Comparison of ENCODE assay signal across 27 mouse cellular contexts in genomic region chr13:103622324-103622723, GRCm38 (mm10).
DNase-seq lines count a peak whose midpoint lies in the region; ATAC-seq and TF ChIP-seq lines count a peak whose summit lies in the region.
"Had no signal": no experiment of that assay in that cellular context is flagged by ENCODE, and none has a peak within 500 bp of the region (broad histone marks: within the 10 kb centered on the region; RNA-seq: fewer than 3 reads in every experiment).

No protein-coding gene starts in this region.

- H3K4me3 ChIP-seq in forebrain, embryonic 13.5 days: no peak overlapping the region
- no peak overlapping the region for H3K4me3 ChIP-seq in forebrain, postnatal 0 days (ENCODE audit: low read depth, low read length)
- H3K4me3 ChIP-seq in hindbrain, postnatal 0 days (ENCODE audit: low read length): no peak overlapping the region
- H3K4me3 ChIP-seq in hindbrain, embryonic 14.5 days (replicated peaks; ENCODE audit: low read length): no peak overlapping the region
- no peak overlapping the region for H3K4me3 ChIP-seq in limb, embryonic 11.5 days (ENCODE audit: low read depth, low read length)
- no peak overlapping the region for H3K4me3 ChIP-seq in limb, embryonic 10.5 days
- H3K4me3 ChIP-seq: embryonic facial prominence, embryonic 10.5 days; embryonic facial prominence, embryonic 15.5 days; heart, embryonic 10.5 days; hindbrain, embryonic 12.5 days; limb, embryonic 13.5 days; lung, embryonic 15.5 days; midbrain, embryonic 12.5 days; myocyte; neural tube, embryonic 12.5 days had no signal

- peaks cover 9% of the 10 kb centered on the region; the same call in 1 of the 2 replicates for H3K4me1 ChIP-seq in forebrain, embryonic 13.5 days
- no peaks in the 10 kb centered on the region for H3K4me1 ChIP-seq in forebrain, postnatal 0 days (ENCODE audit: insufficient read depth)
- H3K4me1 ChIP-seq in hindbrain, postnatal 0 days (ENCODE audit: insufficient read depth, low read length): no peaks in the 10 kb centered on the region
- H3K4me1 ChIP-seq in hindbrain, embryonic 14.5 days (replicated peaks; ENCODE audit: control insufficient read depth, insufficient read depth, low read length): no peaks in the 10 kb centered on the region
- no peaks in the 10 kb centered on the region for H3K4me1 ChIP-seq in limb, embryonic 11.5 days (ENCODE audit: control insufficient read depth, insufficient read depth, low read length)
- no peaks in the 10 kb centered on the region for H3K4me1 ChIP-seq in limb, embryonic 10.5 days
- H3K4me1 ChIP-seq: embryonic facial prominence, embryonic 10.5 days; embryonic facial prominence, embryonic 15.5 days; hindbrain, embryonic 12.5 days; lung, embryonic 15.5 days; midbrain, embryonic 12.5 days; neural tube, embryonic 12.5 days had no signal

- H3K4me2 ChIP-seq in forebrain, embryonic 13.5 days: no peak overlapping the region
- no peak overlapping the region for H3K4me2 ChIP-seq in forebrain, postnatal 0 days (ENCODE audit: low read depth)
- H3K4me2 ChIP-seq in hindbrain, postnatal 0 days (ENCODE audit: low read depth, low read length): no peak overlapping the region
- H3K4me2 ChIP-seq in hindbrain, embryonic 14.5 days (replicated peaks): no peak overlapping the region
- H3K4me2 ChIP-seq in limb, embryonic 11.5 days (ENCODE audit: low read depth, severe bottlenecking): no peak overlapping the region
- H3K4me2 ChIP-seq: embryonic facial prominence, embryonic 15.5 days; hindbrain, embryonic 12.5 days; limb, embryonic 13.5 days; liver, embryonic 11.5 days; lung, embryonic 15.5 days; midbrain, embryonic 12.5 days; neural tube, embryonic 12.5 days had no signal

- no peak overlapping the region for H3K9ac ChIP-seq in forebrain, embryonic 13.5 days
- H3K9ac ChIP-seq in forebrain, postnatal 0 days: no peak overlapping the region
- H3K9ac ChIP-seq in hindbrain, postnatal 0 days (replicated peaks; ENCODE audit: low read length): no peak overlapping the region
- H3K9ac ChIP-seq in hindbrain, embryonic 14.5 days: no peak overlapping the region
- no peak overlapping the region for H3K9ac ChIP-seq in limb, embryonic 11.5 days (ENCODE audit: low read length)
- H3K9ac ChIP-seq: embryonic facial prominence, embryonic 15.5 days; hindbrain, embryonic 12.5 days; limb, embryonic 13.5 days; lung, embryonic 15.5 days; midbrain, embryonic 12.5 days; neural tube, embryonic 12.5 days had no signal

- 4% methylated on average over 5 of the region's 5 CpGs for WGBS in forebrain, embryonic 13.5 days
- WGBS in forebrain, postnatal 0 days: 8% methylated on average over 5 of the region's 5 CpGs
- WGBS in hindbrain, postnatal 0 days: 25% methylated on average over 5 of the region's 5 CpGs
- 31% methylated on average over 5 of the region's 5 CpGs for WGBS in hindbrain, embryonic 14.5 days
- 42% methylated on average over 5 of the region's 5 CpGs for WGBS in limb, embryonic 11.5 days
- WGBS in limb, embryonic 10.5 days: 51% methylated on average over 5 of the region's 5 CpGs

- no peak overlapping the region for H3K27ac ChIP-seq in forebrain, embryonic 13.5 days
- H3K27ac ChIP-seq in forebrain, postnatal 0 days (ENCODE audit: low read depth, low read length): no peak overlapping the region
- H3K27ac ChIP-seq in hindbrain, postnatal 0 days: no peak overlapping the region
- no peak overlapping the region for H3K27ac ChIP-seq in hindbrain, embryonic 14.5 days
- H3K27ac ChIP-seq in limb, embryonic 11.5 days (replicated peaks; ENCODE audit: low read depth, low read length): no peak overlapping the region
- no peak overlapping the region for H3K27ac ChIP-seq in limb, embryonic 10.5 days
- H3K27ac ChIP-seq: embryonic facial prominence, embryonic 10.5 days; embryonic facial prominence, embryonic 15.5 days; heart, embryonic 10.5 days; hindbrain, embryonic 12.5 days; limb, embryonic 13.5 days; lung, embryonic 15.5 days; midbrain, embryonic 12.5 days; neural tube, embryonic 12.5 days had no signal

- no peaks in the 10 kb centered on the region for H3K9me3 ChIP-seq in forebrain, embryonic 13.5 days (replicated peaks)
- H3K9me3 ChIP-seq in forebrain, postnatal 0 days (ENCODE audit: low read length): no peaks in the 10 kb centered on the region
- no peaks in the 10 kb centered on the region for H3K9me3 ChIP-seq in hindbrain, postnatal 0 days (ENCODE audit: low read length)
- H3K9me3 ChIP-seq in hindbrain, embryonic 14.5 days (ENCODE audit: control insufficient read depth, low read length): no peaks in the 10 kb centered on the region
- no peaks in the 10 kb centered on the region for H3K9me3 ChIP-seq in limb, embryonic 11.5 days (ENCODE audit: control insufficient read depth, low read length)
- no peaks in the 10 kb centered on the region for H3K9me3 ChIP-seq in limb, embryonic 10.5 days (replicated peaks)
- H3K9me3 ChIP-seq: embryonic facial prominence, embryonic 10.5 days; embryonic facial prominence, embryonic 15.5 days; heart, embryonic 10.5 days; hindbrain, embryonic 12.5 days; limb, embryonic 13.5 days; lung, embryonic 15.5 days; midbrain, embryonic 12.5 days; neural tube, embryonic 12.5 days had no signal

- ATAC-seq in forebrain, embryonic 13.5 days: 0 out of 2 replicates have a peak, but pooled peaks have one; percentile 50
- ATAC-seq in forebrain, postnatal 0 days: no peak; the same call in 1 of the 2 replicates
- ATAC-seq in hindbrain, postnatal 0 days: peak; percentile 53; the same call in 1 of the 2 replicates
- no peak for ATAC-seq in hindbrain, embryonic 14.5 days (ENCODE audit: low FRiP score)
- no peak for ATAC-seq in limb, embryonic 11.5 days (ENCODE audit: insufficient number of reproducible peaks, low FRiP score, low TSS enrichment, low read depth)

- no peaks in the 10 kb centered on the region for H3K36me3 ChIP-seq in forebrain, embryonic 13.5 days (ENCODE audit: poor library complexity, severe bottlenecking)
- no peaks in the 10 kb centered on the region for H3K36me3 ChIP-seq in forebrain, postnatal 0 days (ENCODE audit: insufficient read depth)
- H3K36me3 ChIP-seq in hindbrain, postnatal 0 days (ENCODE audit: insufficient read depth, low read length): no peaks in the 10 kb centered on the region
- H3K36me3 ChIP-seq in hindbrain, embryonic 14.5 days (replicated peaks; ENCODE audit: control insufficient read depth, insufficient read depth): no peaks in the 10 kb centered on the region
- H3K36me3 ChIP-seq in limb, embryonic 11.5 days (ENCODE audit: control insufficient read depth, insufficient read depth, low read length): no peaks in the 10 kb centered on the region
- H3K36me3 ChIP-seq in limb, embryonic 10.5 days: no peaks in the 10 kb centered on the region
- H3K36me3 ChIP-seq: embryonic facial prominence, embryonic 10.5 days; embryonic facial prominence, embryonic 15.5 days; heart, embryonic 10.5 days; hindbrain, embryonic 12.5 days; limb, embryonic 13.5 days; lung, embryonic 15.5 days; midbrain, embryonic 12.5 days; neural tube, embryonic 12.5 days had no signal

- no peak for DNase-seq in forebrain, postnatal 0 days
- no peak for DNase-seq in hindbrain, postnatal 0 days (ENCODE audit: low spot score)
- DNase-seq in hindbrain, embryonic 14.5 days (ENCODE audit: low spot score): no peak
- peak; percentile 18 for DNase-seq in limb, embryonic 11.5 days (ENCODE audit: low spot score)
- no peak for DNase-seq in limb, embryonic 10.5 days (ENCODE audit: low spot score)
- peak; percentile 70 for DNase-seq in retina, embryonic 14.5 days (ENCODE audit: low spot score)
- no peak for DNase-seq in frontal cortex, postnatal 10 days (ENCODE audit: low spot score in 2 of 2)
- DNase-seq: adrenal gland, adult 8-10 months; cerebellum, adult 8-10 months; cerebellum, postnatal 25 days; gastrocnemius, postnatal 14 days; heart, postnatal 36 days; kidney, adult 18-20 months; layer of hippocampus, adult 9-11 months; thymus, adult 2 months; thymus, postnatal 36 days had no signal

- no peaks in the 10 kb centered on the region for H3K27me3 ChIP-seq in forebrain, embryonic 13.5 days
- H3K27me3 ChIP-seq in forebrain, postnatal 0 days (ENCODE audit: insufficient read depth, low read length): no peaks in the 10 kb centered on the region
- H3K27me3 ChIP-seq in hindbrain, postnatal 0 days (ENCODE audit: insufficient read depth, low read length): no peaks in the 10 kb centered on the region
- no peaks in the 10 kb centered on the region for H3K27me3 ChIP-seq in hindbrain, embryonic 14.5 days (ENCODE audit: control insufficient read depth, insufficient read depth, low read length)
- H3K27me3 ChIP-seq in limb, embryonic 11.5 days (ENCODE audit: control insufficient read depth, insufficient read depth, low read length): no peaks in the 10 kb centered on the region
- H3K27me3 ChIP-seq in limb, embryonic 10.5 days (ENCODE audit: low read depth, poor library complexity, severe bottlenecking): no peaks in the 10 kb centered on the region
- H3K27me3 ChIP-seq: embryonic facial prominence, embryonic 15.5 days; hindbrain, embryonic 12.5 days; limb, embryonic 13.5 days; lung, embryonic 15.5 days; midbrain, embryonic 12.5 days; neural tube, embryonic 12.5 days had no signal

- TF ChIP-seq CTCF in forebrain, postnatal 0 days (IDR thresholded peaks at IDR 0.05; ENCODE audit: low read depth): no peak
- no peak for TF ChIP-seq CTCF in hindbrain, postnatal 0 days (IDR thresholded peaks at IDR 0.05; ENCODE audit: low read depth)

Comparison
In these comparisons a context has a peak if more than half of its experiments do, and no peak if none do; other contexts are left out.
1. ATAC-seq: peak in forebrain, embryonic 13.5 days (single experiment) and hindbrain, postnatal 0 days (single experiment); none in forebrain, postnatal 0 days (single experiment), hindbrain, embryonic 14.5 days (single experiment) and limb, embryonic 11.5 days (single experiment).
2. DNase-seq: peak in limb, embryonic 11.5 days (single experiment) and retina, embryonic 14.5 days (single experiment); none in forebrain, postnatal 0 days (single experiment), hindbrain, postnatal 0 days (single experiment), hindbrain, embryonic 14.5 days (single experiment), limb, embryonic 10.5 days (single experiment) and frontal cortex, postnatal 10 days (0 of 2).